Mouse (Mus musculus) heart, postnatal 0 days (tissue): ENCODE results near the gene Urgcp. TPM values are rescaled to one million over a fixed set of nuclear protein-coding genes. Genes with fewer than 3 reads are reported as not detected.

Experiments
- ATAC-seq: fragments of 200-750 bp; cut with Nextera tagmentation; 2 replicates; pipeline ENCODE4 v1.8.0; 2017; ENCODE audit warnings: low read depth, moderate number of reproducible peaks, moderate library complexity; ENCODE audit not compliant: insufficient read depth
- DNase-seq: peaks from one replicate; pipeline ENCODE4 v3.0.0-alpha.2; 2016; ENCODE audit warnings: low spot score
- H3K27ac ChIP-seq: fragments of 300-500 bp; sonication (generic); 2 replicates; pipeline ENCODE4 v1.5.1; 2014; ENCODE audit warnings: low read depth, mild to moderate bottlenecking
- H3K27me3 ChIP-seq: fragments of 300-500 bp; sonication (generic); 2 replicates; pipeline ENCODE4 v1.6.1; 2014; ENCODE audit warnings: low read length, mixed read lengths; ENCODE audit not compliant: control insufficient read depth, insufficient read depth
- H3K36me3 ChIP-seq: fragments of 300-500 bp; sonication (generic); replicated peaks from 2 replicates; pipeline ENCODE4 v1.6.1; 2014; ENCODE audit warnings: low read length, mixed read lengths; ENCODE audit not compliant: control insufficient read depth, insufficient read depth
- H3K4me1 ChIP-seq: fragments of 300-500 bp; sonication (generic); 2 replicates; pipeline ENCODE4 v1.6.1; 2014; ENCODE audit warnings: antibody characterized with exemption; ENCODE audit not compliant: control insufficient read depth, insufficient read depth
- H3K4me2 ChIP-seq: fragments of 300-500 bp; sonication (generic); 2 replicates; pipeline ENCODE4 v1.6.1; 2014; ENCODE audit warnings: low read depth, mild to moderate bottlenecking, low read length, moderate library complexity
- H3K4me3 ChIP-seq: fragments of 300-500 bp; sonication (generic); 2 replicates; pipeline ENCODE4 v1.5.1; 2014; ENCODE audit warnings: low read depth, low read length
- H3K9ac ChIP-seq: fragments of 300-500 bp; sonication (generic); replicated peaks from 2 replicates; pipeline ENCODE4 v1.6.1; 2014; ENCODE audit warnings: low read depth, low read length, mixed read lengths
- H3K9me3 ChIP-seq: fragments of 300-500 bp; sonication (generic); replicated peaks from 2 replicates; pipeline ENCODE4 v1.6.1; 2016; ENCODE audit warnings: low read length; ENCODE audit not compliant: control insufficient read depth
- CTCF ChIP-seq: IDR thresholded peaks from 2 replicates; pipeline ENCODE4 v1.5.1; 2016; ENCODE audit warnings: antibody characterized with exemption, control low read depth, low read depth
- EP300 ChIP-seq: IDR thresholded peaks from 2 replicates; pipeline ENCODE4 v1.6.1; 2016; ENCODE audit warnings: antibody characterized with exemption, low read depth
- whole genome bisulfite sequencing: fragments of 180-500 bp; shearing (Covaris S2); extraction: QIAGEN DNeasy Blood & Tissue Kit; methylation state at CpG from one replicate; pipeline ENCODE4 v1.1.7; 2014; 5-methylcytosine and 5-hydroxymethylcytosine counted together
- polyA plus RNA-seq: library from polyadenylated mRNA; unstranded; fragments of >200 nt; fragmentation: Nextera tagmentation; extraction: Ambion mirVana; gene quantifications from 2 replicates; pipeline ENCODE4 v1.2.1, GENCODE M21; 2015
- total RNA-seq: library from RNA; depleted of rRNA; stranded (reverse); fragments of >200 nt; gene quantifications from 2 replicates; pipeline ENCODE4 v1.2.3, GENCODE M21; 2014; ENCODE audit warnings: low replicate concordance

The Urgcp gene
- total and polyA plus RNA-seq, 2 experiments from 2014 or later = 38.0 to 71.3 TPM

DNA sequence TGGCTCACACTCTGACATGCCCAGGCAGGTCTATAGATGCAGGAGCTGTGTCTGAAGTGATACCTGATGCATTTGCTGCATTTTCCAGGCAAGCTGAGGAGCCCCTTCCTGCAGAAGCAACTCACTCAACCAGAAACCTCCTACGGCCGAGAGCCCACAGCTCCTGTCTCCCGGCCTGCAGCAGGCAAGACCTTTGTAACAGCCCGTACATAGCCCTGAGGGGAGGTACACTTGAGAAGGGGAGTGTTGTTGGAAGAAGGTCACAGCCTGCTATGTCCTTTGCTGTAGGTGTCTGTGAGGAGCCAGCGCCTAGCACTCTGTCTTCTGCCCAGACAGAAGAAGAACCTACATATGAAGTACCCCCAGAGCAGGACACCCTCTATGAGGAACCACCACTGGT, 35.8 kb upstream of the Urgcp start:
- Histone ChIP-seq H3K36me3 (peaks cover 72% of the 10 kb centered on the region), H3K4me1 (peaks cover 20% of the 10 kb centered on the region)
- 82% methylated on average over 5 of the region's 5 CpGs for WGBS

DNA sequence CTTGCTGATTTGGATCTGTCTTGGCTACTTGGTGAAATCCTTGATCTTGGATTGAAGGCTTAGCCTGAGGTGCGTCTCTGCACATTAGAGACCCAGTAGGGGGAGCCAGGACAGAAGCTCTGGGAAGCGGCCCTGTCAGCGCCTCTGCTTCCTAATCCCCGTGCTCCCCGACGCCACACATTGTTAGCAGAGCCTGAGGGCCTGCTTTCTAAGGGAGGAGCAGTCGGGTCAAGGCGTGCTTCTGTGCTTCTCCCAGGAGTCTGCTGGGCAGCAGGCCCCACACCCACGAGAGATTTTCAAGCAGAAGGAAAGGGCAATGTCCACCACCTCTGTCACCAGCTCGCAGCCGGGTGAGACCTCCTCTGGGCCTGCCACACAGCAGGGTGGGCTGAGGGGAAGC, 35.2 kb upstream of the Urgcp start:
- peaks cover 20% of the 10 kb centered on the region for H3K4me1 ChIP-seq
- WGBS = 50% methylated on average over 11 of the region's 11 CpGs
- no peak overlapping the region for H3K27ac ChIP-seq
- DNase-seq = no peak
- H3K9me3 ChIP-seq = no peaks in the 10 kb centered on the region
- ATAC-seq = no peak
- H3K4me3 ChIP-seq = no peak overlapping the region
- no peaks in the 10 kb centered on the region for H3K27me3 ChIP-seq
- no peak for TF ChIP-seq EP300
- no peak for TF ChIP-seq CTCF
- H3K9ac ChIP-seq = no peak overlapping the region
- H3K36me3 ChIP-seq = peaks cover 77% of the 10 kb centered on the region
- no peak overlapping the region for H3K4me2 ChIP-seq

More for the DNA sequence above, 35.8 kb upstream of the Urgcp start:
- no peak overlapping the region for H3K27ac ChIP-seq
- no peaks in the 10 kb centered on the region for H3K27me3 ChIP-seq
- H3K4me3 ChIP-seq = no peak overlapping the region
- no peaks in the 10 kb centered on the region for H3K9me3 ChIP-seq
- ATAC-seq (no peak), DNase-seq (no peak)
- no peak overlapping the region for H3K4me2 ChIP-seq
- TF ChIP-seq EP300 = no peak
- TF ChIP-seq CTCF = no peak
- no peak overlapping the region for H3K9ac ChIP-seq

DNA sequence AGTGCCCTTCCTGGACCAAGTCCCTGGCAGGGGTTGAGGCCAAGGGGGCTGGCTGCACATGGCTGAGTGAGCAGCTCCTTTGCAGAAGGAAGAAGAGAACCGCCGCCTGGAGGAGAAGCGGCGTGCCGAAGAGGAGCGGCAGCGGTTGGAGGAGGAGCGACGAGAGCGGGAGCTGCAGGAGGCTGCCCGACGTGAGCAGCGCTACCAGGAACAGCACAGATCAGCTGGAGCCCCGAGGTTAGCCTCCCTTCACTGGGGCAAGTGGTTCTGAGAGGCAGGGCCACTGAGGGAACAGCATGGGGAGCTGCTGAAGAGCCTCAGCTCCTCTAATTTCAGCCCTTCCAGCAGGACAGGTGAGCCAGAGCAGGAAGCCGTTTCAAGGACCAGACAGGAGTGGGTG, 34.8 kb upstream of the Urgcp start:
- Histone ChIP-seq H3K27ac (no peak overlapping the region), H3K4me1 (peaks cover 19% of the 10 kb centered on the region)

DNA sequence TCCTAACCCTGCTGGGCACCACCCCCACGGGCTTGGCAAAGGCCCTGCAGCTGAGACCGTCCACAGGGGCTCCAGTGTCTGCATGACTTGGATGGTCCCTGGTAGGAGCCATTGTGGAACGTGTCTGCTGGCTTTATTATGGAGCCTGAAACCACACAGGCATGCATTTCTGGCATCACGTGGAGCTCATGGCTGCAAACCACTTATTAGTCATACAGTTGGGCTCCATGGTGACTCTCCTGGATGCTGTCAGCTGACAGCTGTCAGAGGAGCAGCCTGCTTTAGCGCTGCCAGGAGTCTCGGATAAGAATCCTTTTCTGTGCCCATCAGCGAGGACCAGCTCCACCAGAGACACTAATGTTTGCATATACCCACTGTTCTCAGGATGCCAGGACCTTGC, 33.5 kb upstream of the Urgcp start:
- no peaks in the 10 kb centered on the region for H3K9me3 ChIP-seq
- TF ChIP-seq CTCF (no peak), EP300 (peak; percentile 72; the same call in 1 of the 2 replicates)
- no peak overlapping the region for H3K4me2 ChIP-seq
- no peaks in the 10 kb centered on the region for H3K27me3 ChIP-seq
- WGBS = 47% methylated on average over 7 of the region's 7 CpGs
- H3K4me1 ChIP-seq = peaks cover 11% of the 10 kb centered on the region; the same call in 1 of the 2 replicates
- ATAC-seq (peak; percentile 89), DNase-seq (peak; percentile 77)
- peak overlapping the region; percentile 72 for H3K27ac ChIP-seq
- no peak overlapping the region for H3K9ac ChIP-seq
- no peak overlapping the region for H3K4me3 ChIP-seq
- peaks cover 83% of the 10 kb centered on the region for H3K36me3 ChIP-seq

More for the DNA sequence above, 34.8 kb upstream of the Urgcp start:
- no peak for TF ChIP-seq EP300
- TF ChIP-seq CTCF = no peak
- ATAC-seq (no peak), DNase-seq (no peak)
- WGBS = 84% methylated on average over 15 of the region's 15 CpGs
- peaks cover 81% of the 10 kb centered on the region for H3K36me3 ChIP-seq
- H3K9ac ChIP-seq = no peak overlapping the region
- no peaks in the 10 kb centered on the region for H3K27me3 ChIP-seq
- no peak overlapping the region for H3K4me3 ChIP-seq
- no peak overlapping the region for H3K4me2 ChIP-seq
- no peaks in the 10 kb centered on the region for H3K9me3 ChIP-seq

DNA sequence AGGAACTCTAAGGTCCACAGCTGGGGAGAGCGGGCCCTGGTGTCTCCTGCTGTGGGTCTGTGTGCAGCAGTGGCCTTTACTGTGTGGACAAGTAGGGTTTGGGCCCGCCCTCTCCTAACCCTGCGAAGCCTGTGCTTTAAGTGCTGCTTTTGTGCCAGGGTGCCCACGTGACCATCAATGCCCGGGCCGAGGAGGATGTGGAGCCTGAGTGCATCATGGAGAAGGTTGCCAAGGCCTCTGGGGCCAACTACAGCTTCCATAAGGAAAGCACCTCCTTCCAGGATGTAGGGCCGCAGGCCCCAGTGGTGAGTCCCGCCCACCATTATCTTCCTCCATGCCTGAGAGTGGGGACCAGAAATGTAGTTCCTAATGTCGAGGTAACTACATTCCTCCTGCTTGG, 33.1 kb upstream of the Urgcp start:
- WGBS = 74% methylated on average over 9 of the region's 9 CpGs
- no peak for TF ChIP-seq EP300
- TF ChIP-seq CTCF = no peak
- ATAC-seq = no peak
- H3K4me3 ChIP-seq = no peak overlapping the region
- H3K9ac ChIP-seq = no peak overlapping the region
- no peaks in the 10 kb centered on the region for H3K9me3 ChIP-seq
- peaks cover 80% of the 10 kb centered on the region for H3K36me3 ChIP-seq
- no peaks in the 10 kb centered on the region for H3K27me3 ChIP-seq
- H3K4me1 ChIP-seq = peaks cover 11% of the 10 kb centered on the region; the same call in 1 of the 2 replicates
- peak overlapping the region; percentile 72 for H3K27ac ChIP-seq
- H3K4me2 ChIP-seq = no peak overlapping the region
- DNase-seq = no peak

DNA sequence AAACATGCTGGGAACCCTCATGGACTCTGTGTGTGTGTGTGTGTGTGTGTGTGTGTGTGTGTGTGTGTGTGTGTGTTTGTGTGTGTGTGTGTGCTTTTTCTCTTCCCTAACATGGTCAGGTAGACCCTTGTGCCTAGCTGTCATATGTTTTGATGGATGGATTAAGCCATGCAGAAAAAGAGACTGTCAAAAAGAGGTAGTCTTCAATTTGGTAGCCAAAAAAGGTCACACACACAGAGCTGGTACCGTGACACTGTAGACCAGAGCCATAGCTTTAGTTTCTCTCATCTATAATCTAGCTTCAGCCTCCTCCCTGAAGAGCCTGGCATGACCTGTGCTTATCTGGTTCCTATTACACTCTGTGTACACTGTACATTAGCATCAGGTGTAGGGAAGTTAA, 28.3 kb upstream of the Urgcp start:
- Histone ChIP-seq H3K9me3 (no peaks in the 10 kb centered on the region), H3K4me1 (peaks cover 22% of the 10 kb centered on the region), H3K9ac (no peak overlapping the region), H3K4me3 (no peak overlapping the region), H3K36me3 (peaks cover 41% of the 10 kb centered on the region), H3K27me3 (no peaks in the 10 kb centered on the region), H3K27ac (no peak overlapping the region), H3K4me2 (no peak overlapping the region)
- WGBS = 94% methylated on average over 1 of the region's 1 CpGs
- ATAC-seq (no peak), DNase-seq (no peak)
- TF ChIP-seq CTCF (no peak), EP300 (no peak)
